Mouse (Mus musculus) ES-Bruce4 (cell line): ENCODE data around the gene Cdca4. TPM values are rescaled to one million over a fixed set of nuclear protein-coding genes. Genes with fewer than 3 reads are reported as not detected.

Source experiments
- H3K27ac ChIP-seq: 2 replicates; pipeline ENCODE4 v1.5.1; 2012; ENCODE audit warnings: low read length, inconsistent platforms; ENCODE audit not compliant: insufficient read depth
- H3K27me3 ChIP-seq: 2 replicates; pipeline ENCODE4 v1.6.1; 2012; ENCODE audit warnings: mild to moderate bottlenecking, low read length, inconsistent platforms; ENCODE audit not compliant: control insufficient read depth, poor library complexity, insufficient read depth, severe bottlenecking
- H3K36me3 ChIP-seq: 2 replicates; pipeline ENCODE4 v1.6.1; 2012; ENCODE audit warnings: inconsistent platforms, mild to moderate bottlenecking, low read length, moderate library complexity; ENCODE audit not compliant: control insufficient read depth, poor library complexity, insufficient read depth, severe bottlenecking
- H3K4me1 ChIP-seq: one replicate; pipeline ENCODE4 v1.8.1; 2011; ENCODE audit warnings: low read length; ENCODE audit not compliant: control insufficient read depth, insufficient read depth
- H3K4me3 ChIP-seq: 2 replicates; pipeline ENCODE4 v1.5.1; 2011; ENCODE audit warnings: low read depth, mild to moderate bottlenecking, low read length
- H3K9ac ChIP-seq: 2 replicates; pipeline ENCODE4 v1.6.1; 2012; ENCODE audit warnings: low read depth, mild to moderate bottlenecking, inconsistent platforms; ENCODE audit not compliant: poor library complexity, severe bottlenecking
- H3K9me3 ChIP-seq: replicated peaks from 2 replicates; pipeline ENCODE4 v1.6.1; 2012; ENCODE audit warnings: mild to moderate bottlenecking, low read length, inconsistent platforms; ENCODE audit not compliant: control insufficient read depth, poor library complexity, insufficient read depth, severe bottlenecking
- CTCF ChIP-seq: IDR thresholded peaks from one replicate; pipeline ENCODE4 v1.8.1; 2011; ENCODE audit warnings: low read depth, low read length
- EP300 ChIP-seq: IDR thresholded peaks from 2 replicates; pipeline ENCODE4 v1.6.1; 2011; ENCODE audit warnings: low read depth, low read length; ENCODE audit not compliant: insufficient read depth
- POLR2A ChIP-seq: IDR thresholded peaks from one replicate; pipeline ENCODE4 v1.8.1; 2011; ENCODE audit warnings: low read length; ENCODE audit not compliant: insufficient read depth
- polyA plus RNA-seq: library from polyadenylated mRNA; stranded (reverse); fragments of >200 nt; gene quantifications from 2 replicates; pipeline ENCODE4 v1.2.4, GENCODE M21; 2011; ENCODE audit warnings: low read depth; ENCODE audit not compliant: missing spikeins, insufficient read depth, insufficient read length

Cdca4 gene
- polyA plus RNA-seq, result 58.9 and 59.1 TPM in 2 replicates

DNA sequence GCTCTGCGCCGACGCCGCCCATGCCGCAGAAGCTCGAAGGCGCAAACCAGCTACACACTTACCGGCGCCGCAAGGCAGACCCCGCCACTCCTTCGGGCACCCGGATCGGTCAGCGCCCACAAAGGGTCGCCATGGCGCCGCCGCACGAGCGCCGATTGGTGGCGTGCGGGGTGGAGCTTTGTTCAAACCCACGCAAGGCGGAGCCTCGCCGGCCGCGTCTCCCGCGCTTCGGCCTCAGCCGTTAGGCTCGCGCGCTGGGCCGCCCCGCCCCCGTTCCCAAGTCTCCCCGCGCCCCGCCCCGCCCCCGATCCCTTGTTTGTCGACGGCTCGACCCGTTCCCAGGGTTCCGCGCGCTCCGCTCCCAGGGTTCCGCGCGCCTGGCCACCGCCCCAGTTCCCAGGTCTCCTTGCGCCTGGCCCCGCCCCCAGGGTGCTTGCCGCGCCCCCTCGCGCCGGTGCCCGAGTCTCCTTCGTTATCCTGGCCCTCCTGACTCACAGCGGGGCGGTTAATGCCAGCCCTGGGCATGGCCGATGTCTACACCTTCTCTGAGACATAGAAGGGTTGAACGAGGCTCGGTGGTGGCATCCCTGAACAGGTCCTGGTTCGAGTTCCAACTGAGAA is at the start of gene Cdca4:
Gene Cdca4, minus strand, starts transcription at position 180 of the 621 bp plus-strand sequence.
- Histone ChIP-seq H3K27me3 (no peaks in the 10 kb centered on the region), H3K36me3 (peaks cover 33% of the 10 kb centered on the region), H3K9me3 (no peaks in the 10 kb centered on the region), H3K4me1 (peaks cover 7% of the 10 kb centered on the region), H3K4me3 (peak within 1 kb of the TSS; percentile 98), H3K27ac (peak within 1 kb of the TSS; percentile 71), H3K9ac (peak within 1 kb of the TSS; percentile 99)
- peak; percentile 71 for TF ChIP-seq POLR2A
- no peak for TF ChIP-seq EP300

DNA sequence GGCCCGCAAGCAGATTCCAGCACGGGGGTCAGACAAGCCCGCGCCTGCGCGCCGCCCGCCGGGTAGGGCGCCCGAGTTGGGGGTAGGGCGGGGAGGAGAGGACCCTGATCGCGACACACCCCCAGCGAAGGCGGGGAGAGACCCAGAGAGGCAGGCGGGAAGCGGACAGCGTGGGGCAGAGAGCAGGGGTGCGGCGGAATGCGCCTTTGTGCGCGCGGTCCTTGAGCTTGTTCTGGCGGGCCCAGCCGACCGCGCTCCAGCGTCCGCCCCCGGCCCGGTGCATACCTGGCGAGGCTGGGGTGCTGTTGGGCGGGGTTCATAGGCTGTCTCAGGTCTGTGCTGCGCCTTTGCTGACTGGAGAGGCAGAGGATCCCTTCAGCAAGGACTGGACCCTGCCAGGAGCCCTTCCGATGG is 48.4 kb upstream of the Cdca4 start:
- Histone ChIP-seq H3K4me1 (no peaks in the 10 kb centered on the region), H3K9ac (peak overlapping the region; percentile 6; the same call in 1 of the 2 replicates)
- TF ChIP-seq CTCF, result no peak
- 0 out of 2 replicates have a peak, but pooled peaks have one; percentile 10 for TF ChIP-seq EP300

DNA sequence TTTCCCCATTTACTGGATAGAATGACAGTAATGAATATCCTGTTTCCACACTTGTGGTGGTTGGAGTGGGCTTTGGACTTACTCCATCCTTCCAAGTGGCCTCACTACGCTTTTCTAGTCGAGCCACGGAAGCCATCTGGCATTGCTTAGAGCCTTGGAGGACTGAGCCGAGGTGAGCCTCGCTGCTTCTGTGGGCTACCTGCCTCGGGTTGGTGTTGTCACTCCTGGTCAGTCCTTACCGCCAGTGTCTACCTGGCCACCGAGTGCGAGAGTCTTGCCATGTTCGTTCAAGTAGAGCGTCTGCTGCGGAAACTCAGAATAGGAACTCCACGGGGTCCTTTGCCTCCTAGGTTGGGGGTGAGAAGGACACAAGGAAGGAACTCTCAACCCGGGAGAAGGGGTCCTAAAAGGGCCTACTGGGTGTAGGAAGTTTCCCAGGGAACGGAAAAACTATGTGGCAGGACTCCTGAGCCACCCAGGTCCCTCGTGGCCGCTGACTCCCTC is 47.9 kb upstream of the Cdca4 start:
- peak overlapping the region; percentile 6; the same call in 1 of the 2 replicates for H3K9ac ChIP-seq
- no peaks in the 10 kb centered on the region for H3K4me1 ChIP-seq
- H3K27ac ChIP-seq, result no peak overlapping the region
- TF ChIP-seq CTCF (no peak), POLR2A (no peak), EP300 (no peak)
- no peaks in the 10 kb centered on the region for H3K27me3 ChIP-seq
- no peaks in the 10 kb centered on the region for H3K9me3 ChIP-seq
- no peaks in the 10 kb centered on the region for H3K36me3 ChIP-seq
- peak overlapping the region; percentile 20 for H3K4me3 ChIP-seq

More for the DNA sequence above, 48.4 kb upstream of the Cdca4 start:
- Histone ChIP-seq H3K4me3 (peak overlapping the region; percentile 20), H3K9me3 (no peaks in the 10 kb centered on the region), H3K27ac (no peak overlapping the region), H3K27me3 (no peaks in the 10 kb centered on the region), H3K36me3 (no peaks in the 10 kb centered on the region)

DNA sequence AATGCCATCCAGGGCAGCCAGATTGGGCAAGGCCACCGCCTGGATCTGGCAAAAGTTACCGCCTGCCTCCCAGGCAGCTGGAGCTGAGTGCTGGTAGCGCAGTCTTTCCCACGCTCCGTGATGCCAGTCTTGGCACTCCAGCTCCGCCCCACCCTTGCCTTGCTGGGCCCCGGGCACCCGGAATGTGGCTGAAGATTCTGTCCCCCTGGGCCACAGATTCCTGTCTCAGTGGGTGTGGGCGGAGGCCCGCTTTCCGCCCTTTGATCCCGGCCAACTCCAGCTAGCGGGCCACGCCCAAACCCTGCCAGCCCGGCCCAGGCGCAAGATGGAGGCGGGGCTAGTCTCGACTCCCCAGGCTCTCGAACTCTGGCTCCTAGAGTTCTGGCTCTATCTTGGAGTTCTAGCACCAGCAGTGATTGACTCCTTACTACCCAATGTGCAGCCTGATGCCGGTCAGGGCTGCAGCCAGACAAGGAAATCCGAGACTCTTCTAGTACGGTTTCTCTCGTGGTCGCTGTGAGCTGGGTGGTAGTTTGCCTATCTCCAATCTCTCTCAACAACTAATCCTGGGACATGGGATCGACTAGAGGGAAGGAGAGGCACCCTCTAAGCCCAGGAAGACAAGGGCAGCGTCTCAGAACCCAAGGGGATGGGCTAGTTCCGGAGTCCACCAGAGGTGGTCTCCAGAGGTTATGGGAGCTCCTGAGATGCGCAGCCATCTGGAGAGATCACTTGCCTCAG is 47.3 kb upstream of the Cdca4 start:
- H3K9me3 ChIP-seq, result no peaks in the 10 kb centered on the region
- H3K4me1 ChIP-seq, result no peaks in the 10 kb centered on the region
- peak overlapping the region; percentile 10; the same call in 1 of the 2 replicates for H3K4me3 ChIP-seq
- H3K27me3 ChIP-seq, result no peaks in the 10 kb centered on the region
- TF ChIP-seq EP300 (no peak), CTCF (no peak), POLR2A (no peak)
- H3K27ac ChIP-seq, result no peak overlapping the region
- no peak overlapping the region for H3K9ac ChIP-seq
- H3K36me3 ChIP-seq, result no peaks in the 10 kb centered on the region

DNA sequence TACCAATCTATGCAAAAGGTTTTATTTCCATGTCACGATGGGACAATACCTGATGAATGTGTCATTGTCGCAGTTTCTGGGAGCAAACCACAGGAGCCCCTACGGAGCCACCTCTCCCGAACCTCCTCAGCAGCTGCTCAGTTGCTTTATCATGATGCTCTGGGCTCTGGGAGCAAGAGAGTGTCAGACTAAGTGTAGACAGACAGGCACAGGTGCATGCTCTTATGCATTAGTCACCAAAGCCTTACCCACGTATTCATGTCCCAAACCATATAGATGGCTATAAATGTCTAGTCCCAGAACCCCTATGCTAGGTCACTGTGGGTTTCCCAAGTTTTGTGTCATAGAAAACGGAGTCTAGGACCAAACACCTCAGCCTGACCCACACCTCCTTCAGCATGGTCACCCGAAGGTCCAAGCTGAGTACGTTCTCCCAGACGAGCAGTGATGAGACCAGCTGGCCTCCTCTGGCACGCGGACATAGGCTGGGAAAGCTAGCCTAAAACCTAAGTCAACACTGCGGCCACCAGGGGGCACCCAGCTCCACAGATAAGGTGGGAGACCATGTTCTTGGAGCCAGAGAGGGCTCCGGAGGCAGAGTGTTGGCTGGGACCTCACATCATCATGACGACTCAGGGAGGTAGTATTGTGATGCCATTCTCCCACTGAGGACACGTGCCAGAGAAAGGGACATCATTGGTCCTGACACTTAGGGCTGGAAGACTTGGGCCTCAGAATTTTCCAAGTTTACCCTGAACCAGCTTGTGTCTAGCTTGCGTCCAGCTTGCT is 46.2 kb upstream of the Cdca4 start:
- TF ChIP-seq CTCF, result peak; percentile 87
- TF ChIP-seq EP300, result no peak
- Histone ChIP-seq H3K4me1 (no peaks in the 10 kb centered on the region), H3K36me3 (no peaks in the 10 kb centered on the region), H3K9ac (no peak overlapping the region), H3K27ac (no peak overlapping the region), H3K4me3 (no peak overlapping the region), H3K27me3 (no peaks in the 10 kb centered on the region), H3K9me3 (no peaks in the 10 kb centered on the region)

DNA sequence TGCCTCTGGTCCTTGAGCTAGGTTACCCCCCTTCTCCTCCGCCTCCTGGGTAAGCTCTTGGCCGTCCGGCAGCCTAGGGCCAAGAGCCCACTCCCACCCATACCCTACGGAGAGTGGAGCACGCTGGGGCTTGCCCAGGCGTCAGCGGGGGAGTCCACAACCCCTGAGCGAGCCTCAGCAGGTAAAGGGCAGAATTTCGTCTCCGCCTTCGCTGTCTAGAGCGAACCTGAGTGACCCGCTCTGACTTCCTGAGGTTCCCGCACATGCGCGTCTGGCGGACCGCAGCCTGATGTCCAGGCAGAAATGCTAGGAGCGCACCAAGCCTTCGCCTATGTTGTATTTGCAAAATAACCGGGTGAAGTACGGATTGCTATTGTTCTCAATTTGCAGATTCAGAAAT is 45.0 kb upstream of the Cdca4 start:
- TF ChIP-seq POLR2A, result no peak
- no peak for TF ChIP-seq EP300
- TF ChIP-seq CTCF, result no peak
- no peaks in the 10 kb centered on the region for H3K27me3 ChIP-seq
- H3K27ac ChIP-seq, result no peak overlapping the region
- H3K4me1 ChIP-seq, result no peaks in the 10 kb centered on the region
- no peaks in the 10 kb centered on the region for H3K9me3 ChIP-seq
- H3K9ac ChIP-seq, result peak overlapping the region; percentile 41
- H3K36me3 ChIP-seq, result no peaks in the 10 kb centered on the region
- H3K4me3 ChIP-seq, result peak overlapping the region; percentile 37
